Mouse (Mus musculus) intestine, postnatal 0 days (tissue): ENCODE data around the gene Zswim4. TPM values are rescaled to one million over a fixed set of nuclear protein-coding genes. Genes with fewer than 3 reads are reported as not detected.

Source experiments
- ATAC-seq: fragments of 200-750 bp; cut with Nextera tagmentation; 2 replicates; pipeline ENCODE4 v1.8.0; 2017; ENCODE audit warnings: mild to moderate bottlenecking, moderate TSS enrichment, moderate library complexity
- H3K27ac ChIP-seq: fragments of 300-500 bp; sonication (generic); 2 replicates; pipeline ENCODE4 v1.5.1; 2014; ENCODE audit warnings: mild to moderate bottlenecking, low read depth, low read length, moderate library complexity
- H3K27me3 ChIP-seq: fragments of 300-500 bp; sonication (generic); replicated peaks from 2 replicates; pipeline ENCODE4 v1.6.1; 2014; ENCODE audit warnings: low read length, mixed read lengths; ENCODE audit not compliant: control insufficient read depth, insufficient read depth
- H3K36me3 ChIP-seq: fragments of 300-500 bp; sonication (generic); 2 replicates; pipeline ENCODE4 v1.6.1; 2014; ENCODE audit warnings: mild to moderate bottlenecking, moderate library complexity; ENCODE audit not compliant: control insufficient read depth, insufficient read depth
- H3K4me1 ChIP-seq: fragments of 300-500 bp; sonication (generic); replicated peaks from 2 replicates; pipeline ENCODE4 v1.6.1; 2014; ENCODE audit warnings: antibody characterized with exemption, low read length, mixed read lengths; ENCODE audit not compliant: control insufficient read depth, insufficient read depth
- H3K4me2 ChIP-seq: fragments of 300-500 bp; sonication (generic); replicated peaks from 2 replicates; pipeline ENCODE4 v1.6.1; 2014; ENCODE audit warnings: low read depth, mild to moderate bottlenecking, moderate library complexity
- H3K4me3 ChIP-seq: fragments of 300-500 bp; sonication (generic); 2 replicates; pipeline ENCODE4 v1.5.1; 2014; ENCODE audit warnings: low read depth, low read length
- H3K9ac ChIP-seq: fragments of 300-500 bp; sonication (generic); 2 replicates; pipeline ENCODE4 v1.6.1; 2014; ENCODE audit warnings: mild to moderate bottlenecking, low read depth, low read length
- H3K9me3 ChIP-seq: fragments of 300-500 bp; sonication (generic); 2 replicates; pipeline ENCODE4 v1.6.1; 2016; ENCODE audit warnings: mixed run types; ENCODE audit not compliant: control insufficient read depth
- CTCF ChIP-seq: sonication (generic); IDR thresholded peaks from 2 replicates; pipeline ENCODE4 v1.5.1; 2016; ENCODE audit warnings: low read depth, mild to moderate bottlenecking, control low read depth, antibody characterized with exemption, moderate library complexity
- WGBS: fragments of 180-500 bp; shearing (Covaris S2); extraction: QIAGEN DNeasy Blood & Tissue Kit; methylation state at CpG from one replicate; pipeline ENCODE4 v1.1.7; 2014; 5-methylcytosine and 5-hydroxymethylcytosine counted together
- polyA plus RNA-seq: library from polyadenylated mRNA; unstranded; fragments of >200 nt; fragmentation: Nextera tagmentation; extraction: Ambion mirVana; gene quantifications from 2 replicates; pipeline ENCODE4 v1.2.1, GENCODE M21; 2015

The Zswim4 gene
- polyA plus RNA-seq, 1 experiment from 2014 or later: 3.7 TPM

GRCm38 (mm10) chr8:84189603-84190002, 47.3 kb downstream of the Zswim4 start:
- H3K9ac ChIP-seq: no peak overlapping the region
- no peaks in the 10 kb centered on the region for H3K27me3 ChIP-seq
- H3K4me1 ChIP-seq: 0 out of 2 replicates have a peak, but pooled peaks cover 7% of the 10 kb centered on the region
- no peaks in the 10 kb centered on the region for H3K9me3 ChIP-seq
- H3K27ac ChIP-seq: no peak overlapping the region
- no peak overlapping the region for H3K4me2 ChIP-seq
- no peaks in the 10 kb centered on the region for H3K36me3 ChIP-seq
- TF ChIP-seq CTCF: no peak
- ATAC-seq: no peak
- 62% methylated on average over 4 of the region's 4 CpGs for WGBS
- no peak overlapping the region for H3K4me3 ChIP-seq

- ATAC-seq: no peak
- Histone ChIP-seq H3K4me2 (no peak overlapping the region), H3K4me1 (0 out of 2 replicates have a peak, but pooled peaks cover 7% of the 10 kb centered on the region), H3K9me3 (no peaks in the 10 kb centered on the region), H3K36me3 (no peaks in the 10 kb centered on the region), H3K27me3 (no peaks in the 10 kb centered on the region), H3K9ac (no peak overlapping the region), H3K27ac (no peak overlapping the region), H3K4me3 (no peak overlapping the region)
- TF ChIP-seq CTCF: no peak
- WGBS: 51% methylated on average over 10 of the region's 10 CpGs
Observed at GRCm38 (mm10) chr8:84188671-84189070, 48.2 kb downstream of the Zswim4 start.

- 6% methylated on average over 21 of the region's 21 CpGs for WGBS
- Histone ChIP-seq H3K4me3 (peak overlapping the region; percentile 35), H3K9me3 (no peaks in the 10 kb centered on the region), H3K27ac (peak overlapping the region; percentile 0; the same call in 1 of the 2 replicates), H3K9ac (peak overlapping the region; percentile 4; the same call in 1 of the 2 replicates), H3K4me1 (0 out of 2 replicates have a peak, but pooled peaks cover 7% of the 10 kb centered on the region), H3K27me3 (no peaks in the 10 kb centered on the region), H3K36me3 (no peaks in the 10 kb centered on the region), H3K4me2 (peak overlapping the region; percentile 73)
- ATAC-seq: no peak
- peak; percentile 84 for TF ChIP-seq CTCF
Observed at GRCm38 (mm10) chr8:84187065-84187755, 49.6 kb downstream of the Zswim4 start.

GRCm38 (mm10) chr8:84186547-84186946, 50.3 kb downstream of the Zswim4 start:
- Histone ChIP-seq H3K27ac (peak overlapping the region; percentile 0; the same call in 1 of the 2 replicates), H3K9me3 (no peaks in the 10 kb centered on the region), H3K27me3 (no peaks in the 10 kb centered on the region), H3K4me3 (peak overlapping the region; percentile 35), H3K9ac (peak overlapping the region; percentile 4; the same call in 1 of the 2 replicates), H3K4me1 (0 out of 2 replicates have a peak, but pooled peaks cover 2% of the 10 kb centered on the region), H3K36me3 (no peaks in the 10 kb centered on the region), H3K4me2 (peak overlapping the region; percentile 73)
- TF ChIP-seq CTCF: peak; percentile 98
- under 1% methylated on average over 12 of the region's 12 CpGs for WGBS
- ATAC-seq: 0 out of 2 replicates have a peak, but pooled peaks have one; percentile 17

- H3K4me2 ChIP-seq: peak within 1 kb of the TSS; percentile 96
- H3K9me3 ChIP-seq: no peaks in the 10 kb centered on the region
- peak within 1 kb of the TSS; percentile 70 for H3K4me3 ChIP-seq
- H3K36me3 ChIP-seq: no peaks in the 10 kb centered on the region
- H3K27ac ChIP-seq: no peak within 1 kb of the TSS
- H3K9ac ChIP-seq: peak within 1 kb of the TSS; percentile 78
- H3K4me1 ChIP-seq: no peaks in the 10 kb centered on the region
- 97% methylated on average over 7 of the region's 7 CpGs for WGBS
- no peak for TF ChIP-seq CTCF
- ATAC-seq: no peak
- H3K27me3 ChIP-seq: no peaks in the 10 kb centered on the region
Observed at GRCm38 (mm10) chr8:84185117-84185516, 51.7 kb downstream of the Zswim4 start, which contains the start of gene Nanos3. TSS of gene Nanos3 (minus strand) at chr8:84185217.

GRCm38 (mm10) chr8:84184085-84185043, 52.5 kb downstream of the Zswim4 start:
- peak overlapping the region; percentile 70 for H3K4me3 ChIP-seq
- WGBS: 19% methylated on average over 21 of the region's 21 CpGs
- H3K4me1 ChIP-seq: no peaks in the 10 kb centered on the region
- H3K4me2 ChIP-seq: peak overlapping the region; percentile 96
- ATAC-seq: no peak
- H3K27ac ChIP-seq: no peak overlapping the region
- H3K9ac ChIP-seq: peak overlapping the region; percentile 78
- no peak for TF ChIP-seq CTCF
- H3K36me3 ChIP-seq: no peaks in the 10 kb centered on the region
- H3K27me3 ChIP-seq: no peaks in the 10 kb centered on the region
- H3K9me3 ChIP-seq: no peaks in the 10 kb centered on the region
